In the genomic region with DNA sequence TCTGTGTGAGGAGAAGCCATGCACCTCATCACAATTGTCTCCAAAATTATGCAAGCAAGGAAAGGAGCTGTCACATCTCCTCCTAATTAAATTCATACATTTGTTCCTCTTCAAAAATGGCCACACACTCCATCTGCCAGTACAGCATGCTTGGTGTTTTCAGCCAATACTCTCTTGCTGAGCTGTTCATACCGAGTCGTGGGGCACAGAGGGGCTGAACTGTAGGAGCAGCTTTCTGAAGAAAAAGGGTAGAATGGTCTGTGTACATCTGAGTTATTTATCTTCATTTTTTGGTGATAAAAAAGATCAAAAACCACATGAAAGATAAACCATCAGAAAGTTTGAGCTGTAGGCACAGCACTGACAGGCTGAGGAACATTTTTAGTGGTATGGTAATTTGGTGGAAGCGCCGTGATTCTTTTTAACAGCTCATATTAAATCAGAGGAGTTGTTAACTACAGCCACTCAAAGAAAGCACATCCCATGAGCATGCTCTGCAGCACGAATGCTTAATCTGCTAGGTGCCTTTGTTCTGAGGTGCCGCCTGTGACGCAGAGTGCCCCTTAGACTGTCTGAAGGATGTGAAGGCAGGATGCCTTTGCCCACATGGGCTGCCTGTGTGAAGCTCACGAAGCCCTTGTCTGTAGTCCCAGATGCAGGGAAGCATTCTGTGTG, we compare ENCODE assay signal across 9 mouse cellular contexts.
DNase-seq lines count a peak whose midpoint lies in the region; ATAC-seq and TF ChIP-seq lines count a peak whose summit lies in the region.
"Had no signal": no experiment of that assay in that cellular context is flagged by ENCODE, and none has a peak within 500 bp of the region (broad histone marks: within the 10 kb centered on the region; RNA-seq: fewer than 3 reads in every experiment).

No protein-coding gene starts in this region.

- H3K27ac ChIP-seq in midbrain, embryonic 15.5 days: peak overlapping the region; percentile 61
- no peak overlapping the region for H3K27ac ChIP-seq in liver, postnatal 0 days (ENCODE audit: low read depth)
- H3K27ac ChIP-seq: stomach, embryonic 15.5 days had no signal

- H3K9ac ChIP-seq in midbrain, embryonic 15.5 days: no peak overlapping the region
- H3K9ac ChIP-seq in liver, postnatal 0 days (replicated peaks): no peak overlapping the region
- H3K9ac ChIP-seq: stomach, embryonic 15.5 days had no signal

- no peak overlapping the region for H3K4me3 ChIP-seq in midbrain, embryonic 15.5 days
- no peak overlapping the region for H3K4me3 ChIP-seq in liver, postnatal 0 days (ENCODE audit: low read depth, low read length)
- H3K4me3 ChIP-seq: stomach, embryonic 15.5 days had no signal

- H3K27me3 ChIP-seq in midbrain, embryonic 15.5 days (replicated peaks): no peaks in the 10 kb centered on the region
- H3K27me3 ChIP-seq in liver, postnatal 0 days (ENCODE audit: insufficient read depth, low read length): no peaks in the 10 kb centered on the region
- H3K27me3 ChIP-seq: stomach, embryonic 15.5 days had no signal

- TF ChIP-seq CTCF in brain, embryonic 14.5 days (IDR thresholded peaks at IDR 0.05; ENCODE audit: borderline replicate concordance, extremely low read depth, insufficient read depth, insufficient read length): no peak
- TF ChIP-seq CTCF in liver, postnatal 0 days (IDR thresholded peaks at IDR 0.05; ENCODE audit: low read depth): no peak

- no peak for TF ChIP-seq EP300 in liver, postnatal 0 days (IDR thresholded peaks at IDR 0.05; ENCODE audit: low read depth)

- H3K36me3 ChIP-seq in midbrain, embryonic 15.5 days (replicated peaks): no peaks in the 10 kb centered on the region
- H3K36me3 ChIP-seq in liver, postnatal 0 days (replicated peaks; ENCODE audit: insufficient read depth, low read length): no peaks in the 10 kb centered on the region
- H3K36me3 ChIP-seq: stomach, embryonic 15.5 days had no signal

- peak overlapping the region; percentile 20; the same call in 1 of the 2 replicates for H3K4me2 ChIP-seq in midbrain, embryonic 15.5 days
- no peak overlapping the region for H3K4me2 ChIP-seq in liver, postnatal 0 days (ENCODE audit: low read depth, low read length)
- H3K4me2 ChIP-seq: stomach, embryonic 15.5 days had no signal

- WGBS in midbrain, embryonic 15.5 days: 16% methylated on average over 8 of the region's 8 CpGs
- 63% methylated on average over 8 of the region's 8 CpGs for WGBS in liver, postnatal 0 days (ENCODE audit: insufficient replicate concordance)

- peak; percentile 92 for ATAC-seq in frontal cortex, adult (ENCODE audit: low TSS enrichment)
- peak; percentile 77 for ATAC-seq in midbrain, embryonic 15.5 days (replicated peaks)
- no peak for ATAC-seq in liver, postnatal 0 days

- no peak for TF ChIP-seq POLR2A in brain, embryonic 14.5 days (IDR thresholded peaks at IDR 0.05; ENCODE audit: borderline replicate concordance, extremely low read depth, insufficient read depth, insufficient read length, poor library complexity, severe bottlenecking)

- peak; percentile 93 for DNase-seq in brain, embryonic 14.5 days (ENCODE audit: low read depth)
- DNase-seq in layer of hippocampus, adult 9-11 months: peak; percentile 69
- no peak for DNase-seq in liver, postnatal 0 days
- DNase-seq in lung, postnatal 25 days (ENCODE audit: low spot score): no peak
- DNase-seq in lung, postnatal 36 days: no peak
- no peak for DNase-seq in natural killer cell, adult 2 months (ENCODE audit: low spot score in 2 of 2)

- no peaks in the 10 kb centered on the region for H3K9me3 ChIP-seq in midbrain, embryonic 15.5 days
- no peaks in the 10 kb centered on the region for H3K9me3 ChIP-seq in liver, postnatal 0 days (ENCODE audit: low read length)
- H3K9me3 ChIP-seq: stomach, embryonic 15.5 days had no signal

- H3K4me1 ChIP-seq in midbrain, embryonic 15.5 days: peaks cover 21% of the 10 kb centered on the region
- H3K4me1 ChIP-seq in liver, postnatal 0 days (ENCODE audit: insufficient read depth): no peaks in the 10 kb centered on the region

Comparison
In these comparisons a context has a peak if more than half of its experiments do, and no peak if none do; other contexts are left out.
1. DNase-seq: peak in brain, embryonic 14.5 days (single experiment) and layer of hippocampus, adult 9-11 months (single experiment); none in liver, postnatal 0 days (single experiment), lung, postnatal 25 days (single experiment), lung, postnatal 36 days (single experiment) and natural killer cell, adult 2 months (0 of 2).